Mouse (Mus musculus): Measurements from ENCODE around the gene Gm49510. TPM values are rescaled to one million over a fixed set of nuclear protein-coding genes. Genes with fewer than 3 reads are reported as not detected.
A peak's percentile ranks its signal among the peaks of the same experiment; 100 is the strongest.

Gene Gm49510
- total RNA-seq, 2 experiments from 2014 or later, result not detected

DNA sequence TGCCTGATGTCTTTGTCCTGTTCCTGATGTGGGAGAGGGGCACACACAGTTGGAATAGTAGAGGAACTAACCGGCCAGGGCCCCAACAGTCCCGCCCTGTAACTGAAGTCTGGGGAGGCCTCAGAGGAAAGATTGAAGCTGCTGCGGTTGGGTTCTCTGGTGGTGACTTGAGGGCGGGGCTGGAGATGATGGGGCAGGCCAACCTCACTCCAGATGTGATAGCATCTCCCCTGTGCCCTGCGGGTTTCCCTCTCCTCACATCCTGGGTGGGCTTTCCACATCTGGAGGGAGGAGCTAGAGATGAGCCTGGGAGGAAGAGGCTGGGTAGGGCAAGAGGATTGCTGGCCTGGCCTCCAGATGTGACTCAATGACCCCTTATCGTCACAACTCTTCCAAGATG, 24.1 kb downstream of the Gm49510 start:
- TF ChIP-seq CTCF (IDR thresholded peaks at IDR 0.05), result no peak
- intact Hi-C loops (cut with DNase I), result no loop called here
- no peak for DNase-seq (ENCODE audit: extremely low spot score in 1 of 2, low spot score in 2 of 2)
- Histone ChIP-seq H3K4me3 (no peak overlapping the region), H3K27ac (no peak overlapping the region)

DNA sequence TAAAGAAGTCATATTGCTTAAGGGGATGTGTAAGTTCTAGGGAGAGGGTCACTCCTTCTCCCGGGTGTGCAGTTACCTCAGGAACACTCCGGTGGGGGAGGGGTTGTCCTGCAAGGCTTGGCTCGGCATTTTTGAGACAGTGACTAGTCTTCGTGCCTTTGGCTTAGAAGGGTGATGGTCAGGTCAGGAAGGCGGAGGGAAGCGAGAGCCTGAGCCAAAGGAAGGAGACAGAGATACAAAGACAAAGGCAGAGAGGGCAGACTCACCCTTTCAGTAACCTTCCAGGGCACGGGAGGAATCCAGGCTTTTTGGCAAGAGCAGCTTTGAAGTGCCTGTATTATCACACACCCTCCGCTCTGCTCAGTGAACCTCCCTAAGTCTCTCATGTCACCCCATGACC, 25.7 kb downstream of the Gm49510 start:
- Histone ChIP-seq H3K4me3 (no peak overlapping the region), H3K27ac (no peak overlapping the region)
- intact Hi-C loops (cut with DNase I), result no loop called here
- DNase-seq (ENCODE audit: extremely low spot score in 1 of 2, low spot score in 2 of 2), result no peak
- no peak for TF ChIP-seq CTCF (IDR thresholded peaks at IDR 0.05)

DNA sequence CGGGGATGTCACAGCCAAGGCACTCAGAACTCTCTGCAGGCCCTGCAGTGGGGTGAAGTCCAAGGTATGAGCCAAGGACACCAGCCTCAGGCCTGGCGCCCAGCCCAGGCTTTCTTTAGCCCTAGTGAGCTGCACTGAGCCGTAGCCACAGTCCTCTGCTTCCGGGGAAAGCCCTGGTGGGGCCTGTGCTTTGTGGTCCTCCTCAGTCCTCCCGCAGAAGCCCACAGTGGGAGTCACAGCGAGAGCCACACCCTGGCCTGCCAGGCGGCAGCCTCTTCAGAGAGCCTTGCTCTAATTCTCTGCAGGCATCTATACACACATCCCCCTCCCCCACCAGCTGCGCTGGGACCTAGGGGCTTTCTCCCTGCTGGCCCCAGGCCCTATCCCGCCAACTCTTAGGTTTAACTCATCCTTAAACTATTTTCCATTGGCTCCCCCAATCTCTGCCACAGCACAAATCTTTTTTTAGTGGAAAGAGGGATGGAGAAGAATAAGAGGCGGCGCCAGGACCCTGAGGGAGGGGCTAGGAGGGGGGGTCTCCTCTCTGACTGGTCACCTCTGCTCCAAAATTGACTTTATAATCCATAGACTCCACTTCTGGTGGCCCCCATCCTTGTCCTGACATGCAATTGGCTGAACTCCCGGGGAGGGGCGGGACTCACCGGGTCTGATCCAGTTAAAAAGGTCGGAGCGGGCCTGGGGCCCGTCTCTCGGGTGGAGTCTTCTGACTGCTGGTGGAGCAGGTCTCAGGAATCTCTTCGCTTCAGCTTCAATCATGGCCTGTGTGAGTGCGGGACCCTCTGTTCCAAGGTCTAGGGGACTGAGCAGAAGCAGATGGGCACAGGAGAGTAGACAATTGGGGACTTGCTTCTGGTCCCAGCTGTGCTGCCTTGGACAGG, 26.8 kb downstream of the Gm49510 start, which contains the start of gene Lgals1:
Lgals1 (plus strand) TSS at position 705 of the 899 bp plus-strand sequence.
- intact Hi-C loops (cut with DNase I), result no loop called here
- no peak for TF ChIP-seq CTCF (IDR thresholded peaks at IDR 0.05)
- peak in 1 of 2 experiments; percentile 47 for DNase-seq (ENCODE audit: extremely low spot score in 1 of 2, low spot score in 2 of 2)
- peak within 1 kb of the TSS; percentile 50 for H3K27ac ChIP-seq
- H3K4me3 ChIP-seq, result peak within 1 kb of the TSS; percentile 39; the same call in 1 of the 2 replicates

DNA sequence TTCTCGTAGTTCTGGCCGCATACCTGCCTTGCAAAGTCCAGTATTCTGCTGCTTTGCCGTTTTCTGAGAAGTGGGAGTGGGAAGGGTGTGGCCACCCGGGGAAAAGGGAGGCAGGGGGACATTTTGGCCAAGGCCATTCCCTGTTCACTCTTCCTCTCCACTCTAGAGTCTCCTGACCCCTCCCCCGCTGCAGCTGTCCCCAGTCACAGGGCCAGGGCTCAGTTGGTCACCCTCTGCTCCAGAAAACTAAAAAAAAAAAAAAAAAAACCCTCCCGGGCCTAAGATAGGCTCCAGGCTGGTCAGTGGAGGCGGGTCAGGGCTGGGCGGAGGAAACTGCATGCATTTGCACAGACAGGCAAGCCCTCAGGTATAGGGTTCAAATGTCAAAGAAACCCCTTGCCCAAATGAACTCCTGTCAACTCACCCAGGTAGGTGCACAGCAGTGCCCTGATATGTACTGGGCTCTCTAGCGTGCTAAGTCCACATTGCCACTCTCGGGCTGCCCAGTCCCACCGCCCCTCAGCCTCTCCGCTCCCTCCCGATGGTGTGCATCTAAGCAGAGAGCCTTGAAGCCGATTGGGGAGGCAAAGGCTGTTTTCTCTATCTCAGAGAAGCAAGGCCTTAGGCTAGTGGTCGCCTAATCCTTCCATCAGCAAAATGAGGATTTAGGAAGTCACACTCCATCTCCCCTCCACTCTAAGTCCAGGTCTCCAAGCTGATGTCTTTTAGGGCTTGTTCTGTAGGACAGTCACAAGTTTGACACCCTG, 27.7 kb downstream of the Gm49510 start:
- TF ChIP-seq CTCF (IDR thresholded peaks at IDR 0.05), result no peak
- Histone ChIP-seq H3K27ac (peak overlapping the region; percentile 29; the same call in 1 of the 2 replicates), H3K4me3 (peak overlapping the region; percentile 39)
- intact Hi-C loops (cut with DNase I), result no loop called here
- no peak for DNase-seq (ENCODE audit: extremely low spot score in 1 of 2, low spot score in 2 of 2)

DNA sequence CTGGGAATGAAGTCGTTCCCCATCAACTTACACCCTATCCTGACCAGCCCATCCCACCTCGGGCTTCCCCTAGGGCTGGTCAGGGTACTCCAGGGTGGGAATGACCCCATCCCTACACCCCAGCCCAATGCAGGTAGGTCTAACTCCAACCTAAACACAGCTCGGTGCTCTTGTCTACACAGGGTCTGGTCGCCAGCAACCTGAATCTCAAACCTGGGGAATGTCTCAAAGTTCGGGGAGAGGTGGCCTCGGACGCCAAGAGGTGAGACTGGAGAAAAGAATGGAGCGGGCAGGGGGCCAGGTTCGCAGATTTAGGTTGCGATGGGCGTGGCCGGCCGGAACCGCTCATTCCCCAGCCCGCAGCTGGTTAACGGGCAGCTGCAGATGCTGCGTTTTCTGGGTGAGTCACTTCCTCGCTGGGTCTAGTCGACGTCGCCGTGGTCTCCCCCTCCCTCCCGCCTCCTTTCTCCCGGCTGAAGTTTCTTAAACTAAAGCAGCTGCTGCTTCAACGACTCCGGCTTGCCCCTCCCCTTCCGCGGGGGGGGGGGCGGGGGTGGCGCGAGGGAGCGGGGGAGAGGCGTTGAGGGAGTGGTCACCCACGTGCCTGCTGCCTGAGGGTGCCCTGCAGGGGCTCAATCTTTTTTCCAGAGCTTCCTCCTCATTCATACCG, 28.5 kb downstream of the Gm49510 start:
- H3K27ac ChIP-seq, result peak overlapping the region; percentile 29; the same call in 1 of the 2 replicates

DNA sequence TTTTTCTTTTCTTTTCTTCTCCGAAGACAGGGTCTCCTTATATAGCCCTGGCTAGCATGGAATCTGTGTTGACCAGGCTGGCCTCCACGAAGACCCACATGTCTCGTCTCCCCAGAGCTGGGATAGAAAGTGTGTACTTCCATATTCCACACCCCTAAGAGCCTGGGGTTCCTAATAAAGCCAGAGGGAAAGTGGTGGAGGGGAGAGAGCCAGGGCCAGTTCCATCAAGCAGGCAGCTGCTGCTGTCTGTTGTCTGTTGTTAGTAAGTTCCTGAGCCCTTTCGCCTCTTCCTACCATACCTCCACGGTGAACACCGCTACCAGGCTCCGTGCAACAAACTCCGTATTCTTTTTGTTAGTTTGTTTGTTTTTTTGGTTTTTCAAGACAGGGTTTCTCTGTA, 29.1 kb downstream of the Gm49510 start:
- H3K27ac ChIP-seq, result peak overlapping the region; percentile 44; the same call in 1 of the 2 replicates
- no peak overlapping the region for H3K4me3 ChIP-seq
- intact Hi-C loops (cut with DNase I), result loop anchor here (2.0 kb wide), 1 partner anchor 14 kb away; no protein-coding TSS in a partner anchor
- no peak for DNase-seq (ENCODE audit: extremely low spot score in 1 of 2, low spot score in 2 of 2)
- TF ChIP-seq CTCF (IDR thresholded peaks at IDR 0.05), result no peak

More for the DNA sequence above, 28.5 kb downstream of the Gm49510 start:
- DNase-seq (ENCODE audit: extremely low spot score in 1 of 2, low spot score in 2 of 2), result peak in 1 of 2 experiments; percentile 62
- intact Hi-C loops (cut with DNase I), result loop anchor here (2.0 kb wide), 1 partner anchor 13 kb away; no protein-coding TSS in a partner anchor
- no peak for TF ChIP-seq CTCF (IDR thresholded peaks at IDR 0.05)
- H3K4me3 ChIP-seq, result peak overlapping the region; percentile 39

DNA sequence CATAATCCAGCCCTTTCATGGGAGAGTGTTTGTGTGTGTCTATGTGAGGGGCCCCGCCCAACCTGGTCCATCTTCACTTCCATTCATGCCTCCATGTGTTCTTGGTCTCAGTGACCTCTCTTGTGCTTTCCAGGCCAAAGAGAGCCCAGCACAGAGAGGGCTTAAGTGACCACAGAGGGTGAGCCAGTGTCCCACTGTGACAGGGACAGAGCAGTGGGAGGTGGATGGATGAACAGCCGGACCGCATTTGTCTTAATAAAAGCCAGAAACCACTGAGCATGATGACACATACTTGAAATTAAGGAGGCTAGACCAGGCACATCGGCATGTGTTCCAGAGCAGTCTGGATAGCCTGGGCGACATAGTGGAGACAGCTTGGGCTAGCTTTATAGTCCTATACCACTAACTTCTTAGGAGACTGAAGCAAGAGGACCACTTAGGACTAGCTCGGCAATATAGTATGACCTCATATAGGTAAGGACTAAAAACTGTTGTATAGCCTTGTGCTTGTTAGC, 30.8 kb downstream of the Gm49510 start:
- no peak overlapping the region for H3K27ac ChIP-seq
- H3K4me3 ChIP-seq, result no peak overlapping the region
- no peak for TF ChIP-seq CTCF (IDR thresholded peaks at IDR 0.05)
- intact Hi-C loops (cut with DNase I), result no loop called here
- no peak for DNase-seq (ENCODE audit: extremely low spot score in 1 of 2, low spot score in 2 of 2)

DNA sequence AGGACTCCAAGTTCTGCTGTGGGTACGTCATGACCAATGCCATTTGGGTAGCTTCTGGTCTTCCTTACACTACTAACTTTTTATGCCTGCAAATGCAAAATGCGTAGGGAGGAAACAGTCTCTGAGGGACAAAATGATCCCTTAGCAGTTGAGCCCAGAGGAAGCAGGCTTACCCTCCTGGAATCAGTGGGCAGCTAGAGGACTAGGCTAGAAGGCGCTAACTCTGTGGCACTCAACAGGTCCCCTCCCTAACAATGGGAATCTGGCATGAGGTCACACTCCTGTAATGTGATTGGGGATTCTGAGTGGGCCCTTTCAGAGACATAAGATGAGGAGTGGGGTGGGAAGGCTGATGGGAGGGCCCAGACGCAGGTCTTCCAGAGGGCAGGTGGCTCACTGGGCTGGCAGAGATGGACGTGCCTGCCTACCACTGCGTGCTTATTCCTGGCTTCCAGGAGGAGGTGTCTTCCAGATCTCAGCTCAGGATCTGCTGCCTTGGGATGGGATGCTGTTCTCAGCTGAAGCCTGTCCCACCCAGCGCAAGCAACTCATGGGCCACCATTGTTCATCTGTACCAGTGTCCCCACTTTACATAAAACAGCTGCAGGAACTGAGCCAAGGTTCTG, 31.4 kb downstream of the Gm49510 start:
- Histone ChIP-seq H3K27ac (no peak overlapping the region), H3K4me3 (no peak overlapping the region)
- intact Hi-C loops (cut with DNase I), result no loop called here
- TF ChIP-seq CTCF (IDR thresholded peaks at IDR 0.05), result no peak
- no peak for DNase-seq (ENCODE audit: extremely low spot score in 1 of 2, low spot score in 2 of 2)

DNA sequence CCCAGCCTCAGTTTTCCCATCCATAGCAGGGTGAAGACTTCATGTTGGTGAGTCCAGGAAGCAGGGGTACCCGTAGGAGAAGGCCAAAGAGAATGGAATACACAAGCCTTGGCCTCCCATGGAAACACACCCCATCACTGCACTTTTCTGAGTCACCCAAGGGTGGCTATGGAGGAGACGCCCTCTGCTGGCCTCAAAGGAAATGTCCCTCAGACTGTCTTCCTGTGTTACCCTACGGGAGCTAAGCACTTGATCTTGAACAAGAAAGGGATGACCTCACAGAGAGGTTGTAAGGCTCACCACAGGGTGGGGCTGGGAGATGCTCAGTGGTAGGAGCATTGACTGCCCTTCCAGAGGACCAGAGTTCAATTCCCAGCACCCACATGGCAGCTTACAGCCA, 32.1 kb downstream of the Gm49510 start:
- intact Hi-C loops (cut with DNase I), result no loop called here
- Histone ChIP-seq H3K27ac (no peak overlapping the region), H3K4me3 (no peak overlapping the region)
- no peak for DNase-seq (ENCODE audit: extremely low spot score in 1 of 2, low spot score in 2 of 2)
- peak; percentile 66 for TF ChIP-seq CTCF (IDR thresholded peaks at IDR 0.05)

DNA sequence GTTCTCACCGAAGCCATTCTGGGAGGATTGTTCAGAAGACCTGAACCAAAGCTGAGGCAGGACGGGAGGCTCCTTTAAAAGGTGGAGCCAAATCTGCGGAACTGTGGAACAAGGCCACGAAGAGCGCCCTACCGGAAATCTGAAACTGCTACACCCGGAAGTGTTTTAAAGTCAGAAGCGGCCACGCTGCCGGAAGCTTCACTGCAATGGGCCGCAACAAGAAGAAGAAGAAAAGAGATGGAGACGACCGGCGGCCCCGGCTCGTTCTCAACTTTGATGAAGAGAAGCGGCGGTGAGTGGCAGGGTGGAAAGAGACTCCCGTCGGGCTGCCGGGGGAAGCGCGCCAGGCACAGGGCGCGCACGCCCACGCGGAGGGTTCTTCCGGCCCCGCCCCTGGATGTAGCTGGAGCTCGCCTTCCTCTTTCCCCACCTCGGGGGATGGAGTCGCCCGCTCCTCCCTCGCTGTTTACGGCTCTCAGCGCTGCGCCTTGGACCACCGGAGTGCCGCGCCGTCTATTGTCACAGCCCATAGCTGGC, 35.4 kb downstream of the Gm49510 start, which contains the start of gene Nol12:
Nol12 (plus strand) TSS at position 150 of the 537 bp plus-strand sequence.
- intact Hi-C loops (cut with DNase I), result no loop called here
- peak; percentile 85 for DNase-seq (ENCODE audit: extremely low spot score in 1 of 2, low spot score in 2 of 2)
- H3K27ac ChIP-seq, result peak within 1 kb of the TSS; percentile 92

More for the DNA sequence above, 35.4 kb downstream of the Gm49510 start, which contains the start of gene Nol12:
- TF ChIP-seq CTCF (IDR thresholded peaks at IDR 0.05), result peak; percentile 28
- H3K4me3 ChIP-seq, result peak within 1 kb of the TSS; percentile 87
